Mouse (Mus musculus): ENCODE results near the gene Macf1.
"Not testable (repeated sequence)": the region's sequence is repeated elsewhere in the genome, so short reads cannot be mapped to it uniquely, and the experiment has no call there.

The Macf1 gene

DNA sequence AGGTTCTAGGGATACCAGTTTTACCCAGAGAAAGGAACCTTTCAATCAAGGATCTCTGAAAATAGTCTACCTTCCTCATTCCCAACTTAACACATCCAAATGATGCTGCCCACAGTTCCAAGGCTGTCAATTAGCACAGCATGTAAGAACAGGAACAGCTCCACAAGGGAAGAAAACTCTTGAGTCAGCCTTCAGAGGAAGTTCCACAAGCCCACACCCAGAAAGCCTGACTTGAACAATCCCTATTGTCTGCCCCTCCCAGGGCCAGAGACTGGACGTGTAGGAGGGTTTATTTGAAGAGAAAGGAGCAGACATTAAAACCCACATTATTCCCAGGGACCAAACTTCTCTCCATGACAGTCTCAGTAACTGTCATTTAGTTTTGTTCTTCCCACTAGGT lies 48.7 kb downstream of the Macf1 start:
- no peak for DNase-seq (ENCODE audit: low read depth, low spot score)

DNA sequence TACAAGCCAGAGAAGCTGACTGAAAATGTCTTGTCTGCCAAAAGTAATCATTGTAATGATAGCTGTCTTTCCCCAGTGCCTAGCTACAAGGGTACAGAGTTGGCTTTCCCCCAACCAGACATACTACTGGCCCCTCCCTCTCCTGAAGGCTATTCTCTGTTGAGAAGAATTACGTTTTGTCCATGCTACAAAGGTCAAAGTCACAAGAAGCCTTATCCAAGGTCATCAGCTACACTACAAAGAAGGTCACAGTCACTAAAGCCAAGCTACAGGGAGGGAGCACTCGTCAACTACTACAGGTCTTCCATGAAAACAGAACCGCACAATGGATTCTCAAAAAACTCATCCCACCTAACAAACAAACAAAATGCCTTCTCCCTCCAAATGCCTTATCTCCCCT lies 49.7 kb downstream of the Macf1 start:
- no peak for DNase-seq (ENCODE audit: low read depth, low spot score)

DNA sequence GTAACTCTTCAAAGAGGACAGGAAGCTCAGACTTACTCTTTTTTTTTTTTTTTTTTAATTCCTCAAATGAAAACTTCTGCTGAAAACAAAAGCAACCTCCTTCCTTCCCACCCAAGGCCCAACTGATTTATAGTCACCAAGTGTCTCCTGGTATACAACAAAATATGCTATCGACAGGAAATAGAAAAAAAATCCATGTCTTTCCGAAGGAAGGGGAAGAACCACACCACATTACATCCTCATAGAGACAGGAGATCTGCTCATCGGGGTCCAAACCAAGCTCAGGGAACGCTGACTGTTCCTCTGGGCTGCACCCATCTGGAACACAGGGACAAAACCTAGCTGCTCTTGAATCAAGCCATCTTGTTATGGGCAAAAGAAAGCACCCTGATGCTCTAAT lies 50.3 kb downstream of the Macf1 start:
- DNase-seq (ENCODE audit: low read depth, low spot score): no peak

DNA sequence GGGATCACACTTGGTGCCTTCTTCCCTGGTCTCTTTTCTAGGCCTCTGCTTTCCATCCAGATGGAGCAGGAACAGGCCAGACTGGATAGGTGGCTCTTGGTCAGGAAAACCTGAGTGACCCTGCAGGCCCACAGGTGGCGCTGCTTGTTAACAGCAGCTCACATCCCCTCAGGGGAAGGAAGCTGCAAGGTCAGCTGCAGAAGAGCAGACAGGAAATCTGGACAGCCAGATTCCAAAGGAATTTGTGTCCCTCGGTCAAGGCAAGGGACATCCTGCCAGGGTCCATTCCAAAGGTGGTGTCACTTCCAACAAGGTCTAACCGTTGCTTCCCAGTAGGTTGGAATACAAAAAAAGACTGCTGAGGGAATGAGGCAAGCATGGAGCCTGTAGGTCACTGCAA lies 50.8 kb downstream of the Macf1 start:
- DNase-seq (ENCODE audit: low read depth, low spot score): peak; percentile 61

DNA sequence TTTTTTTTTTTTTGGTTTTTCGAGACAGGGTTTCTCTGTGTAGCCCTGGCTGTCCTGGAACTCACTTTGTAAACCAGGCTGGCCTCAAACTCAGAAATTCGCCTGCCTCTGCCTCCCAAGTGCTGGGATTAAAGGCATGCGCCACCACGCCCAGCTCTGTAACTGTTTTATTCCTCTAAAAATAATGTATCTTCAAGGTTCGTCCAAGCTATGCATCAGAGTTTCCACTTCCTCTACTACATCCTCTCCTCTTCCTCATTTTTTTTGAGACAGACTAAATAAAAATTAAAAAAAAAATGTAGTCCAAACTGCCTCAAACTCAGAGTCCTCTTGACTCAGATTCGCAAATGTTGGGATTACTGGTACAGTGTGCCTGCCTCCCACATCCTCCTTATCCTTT lies 52.0 kb downstream of the Macf1 start:
- not testable (repeated sequence) for DNase-seq (ENCODE audit: low read depth, low spot score)

DNA sequence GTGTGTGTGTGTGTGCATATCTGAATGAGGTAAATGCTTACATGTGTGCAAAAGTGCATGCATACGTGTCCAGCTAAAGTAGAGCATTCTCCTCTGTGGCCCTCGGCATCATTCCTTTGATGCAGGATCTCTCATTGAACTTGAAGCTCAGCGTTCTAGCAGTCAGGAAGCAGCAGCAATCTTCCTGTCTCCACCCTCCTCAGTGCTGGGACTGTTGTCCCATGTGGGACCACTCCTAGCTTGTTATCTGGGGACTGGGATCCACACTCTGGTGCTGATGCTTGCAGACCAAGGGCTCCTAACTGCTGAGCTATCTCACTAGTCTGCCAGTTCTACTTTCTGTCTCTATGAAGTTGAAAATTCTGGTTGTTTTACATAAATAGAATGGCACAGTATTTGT lies 52.5 kb downstream of the Macf1 start:
- no peak for DNase-seq (ENCODE audit: low read depth, low spot score)

DNA sequence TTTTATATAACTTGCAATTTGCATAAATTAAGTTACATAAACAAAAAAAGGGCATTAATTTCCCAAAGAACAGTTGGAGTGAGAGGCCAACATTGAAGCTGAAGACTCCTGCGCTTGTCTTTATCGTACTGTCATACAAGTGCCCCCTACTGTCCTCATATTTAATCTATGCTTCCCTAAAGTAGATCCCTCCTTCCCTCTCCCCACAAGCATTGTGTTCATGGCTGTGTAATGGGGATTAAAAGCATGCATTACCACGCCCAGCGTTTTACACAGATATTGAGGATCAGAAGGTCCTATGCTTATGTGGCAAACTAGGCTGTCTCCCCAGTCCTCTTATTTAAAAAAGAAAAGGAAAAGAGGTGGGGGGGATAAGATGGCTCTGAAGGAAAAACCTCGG lies 56.5 kb downstream of the Macf1 start:
- no peak for DNase-seq (ENCODE audit: low read depth, low spot score)

DNA sequence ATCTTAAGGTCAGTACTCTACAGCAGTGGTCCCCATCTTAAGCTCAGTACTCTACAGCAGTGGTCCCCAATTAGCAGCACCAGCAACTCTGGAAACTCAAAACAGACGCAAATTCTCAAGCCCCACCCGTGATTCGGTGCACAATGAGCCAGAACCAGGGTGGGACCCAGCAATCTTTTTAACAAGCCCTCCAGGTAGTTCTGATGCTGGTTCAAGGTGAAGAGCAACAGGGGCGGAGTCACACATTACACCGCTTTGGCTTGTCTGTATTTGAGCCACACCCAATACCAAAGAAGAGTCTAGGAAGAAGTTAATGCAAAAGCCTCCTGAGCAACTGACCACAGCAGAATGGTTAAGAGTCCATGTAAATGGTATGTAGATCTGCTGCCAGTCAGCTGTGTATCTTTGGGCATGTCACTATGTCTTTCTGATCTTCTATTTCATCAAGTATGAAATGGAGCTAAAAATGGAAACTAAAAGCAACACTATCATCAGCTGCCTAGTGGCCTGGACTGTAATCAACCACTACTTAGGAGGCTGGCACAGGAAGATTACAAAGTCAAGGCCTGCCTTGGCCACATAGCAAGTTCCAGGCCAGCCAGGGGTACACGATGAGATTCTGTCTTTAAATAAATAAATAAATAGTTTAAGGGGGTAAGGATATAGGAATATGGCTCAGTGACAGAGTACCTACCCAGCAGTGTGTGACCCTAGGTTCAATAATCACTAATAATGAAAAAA lies 58.7 kb downstream of the Macf1 start:
- no peak for DNase-seq (ENCODE audit: low read depth, low spot score)

DNA sequence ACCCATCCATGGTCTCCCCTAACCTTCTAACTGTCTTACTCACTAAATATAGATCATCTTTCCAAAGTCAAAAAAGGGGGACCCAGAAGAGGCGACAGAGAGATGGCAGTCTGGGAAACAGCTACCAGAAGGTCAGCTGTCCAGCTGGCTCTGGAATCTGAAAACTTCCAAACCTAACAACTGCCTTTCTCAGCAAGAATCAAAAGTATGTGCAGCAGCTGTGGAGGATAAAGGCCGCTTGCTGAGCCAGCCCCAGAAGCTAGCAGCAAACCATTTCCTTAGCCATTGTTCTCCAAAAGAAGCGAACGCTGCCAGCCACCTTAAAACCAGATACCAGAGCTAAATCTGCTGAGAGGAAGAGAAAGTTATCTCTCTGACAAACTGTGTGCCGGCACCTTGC lies 59.7 kb downstream of the Macf1 start:
- DNase-seq (ENCODE audit: low read depth, low spot score): no peak

DNA sequence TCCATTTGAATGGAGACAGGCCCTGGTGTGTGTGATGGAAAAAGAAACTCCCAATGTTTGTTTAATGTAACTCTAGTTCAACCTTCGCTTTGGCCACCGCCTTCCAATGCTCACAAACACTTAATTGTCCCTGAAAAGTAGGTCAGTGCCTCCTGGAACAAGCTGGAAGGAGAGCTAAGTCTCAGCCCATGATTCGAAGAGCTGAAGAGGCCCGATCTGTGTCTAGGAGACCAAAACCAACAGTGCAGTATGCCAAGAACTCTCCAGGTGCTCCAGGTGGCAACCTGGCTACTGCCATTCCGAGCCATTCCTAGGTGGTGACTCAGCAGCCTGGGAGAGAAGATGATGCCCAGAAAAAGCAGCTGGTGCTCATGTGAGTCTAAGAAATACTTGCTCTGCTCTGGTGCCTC lies 60.4 kb downstream of the Macf1 start:
- no peak for DNase-seq (ENCODE audit: low read depth, low spot score)

DNA sequence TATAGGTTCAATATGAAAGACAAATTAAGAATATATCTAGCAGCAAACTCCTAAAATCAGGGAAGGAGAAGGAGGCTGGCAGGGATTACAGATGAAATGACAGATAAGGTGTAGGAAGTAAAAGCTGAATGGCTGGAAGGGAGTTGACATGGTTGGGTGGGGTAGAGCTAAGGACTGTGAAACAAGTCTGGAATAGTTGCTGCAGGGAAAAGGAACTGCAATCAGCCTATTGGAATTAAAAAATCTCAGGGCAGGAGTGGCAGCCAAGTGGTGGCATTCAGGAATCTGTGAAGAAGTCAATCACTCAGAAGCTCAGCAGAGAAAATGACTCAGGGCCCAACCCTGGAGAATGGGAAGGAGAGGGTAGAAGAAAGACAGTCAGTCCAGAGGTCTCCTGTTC lies 62.4 kb downstream of the Macf1 start:
- DNase-seq (ENCODE audit: low read depth, low spot score): no peak

DNA sequence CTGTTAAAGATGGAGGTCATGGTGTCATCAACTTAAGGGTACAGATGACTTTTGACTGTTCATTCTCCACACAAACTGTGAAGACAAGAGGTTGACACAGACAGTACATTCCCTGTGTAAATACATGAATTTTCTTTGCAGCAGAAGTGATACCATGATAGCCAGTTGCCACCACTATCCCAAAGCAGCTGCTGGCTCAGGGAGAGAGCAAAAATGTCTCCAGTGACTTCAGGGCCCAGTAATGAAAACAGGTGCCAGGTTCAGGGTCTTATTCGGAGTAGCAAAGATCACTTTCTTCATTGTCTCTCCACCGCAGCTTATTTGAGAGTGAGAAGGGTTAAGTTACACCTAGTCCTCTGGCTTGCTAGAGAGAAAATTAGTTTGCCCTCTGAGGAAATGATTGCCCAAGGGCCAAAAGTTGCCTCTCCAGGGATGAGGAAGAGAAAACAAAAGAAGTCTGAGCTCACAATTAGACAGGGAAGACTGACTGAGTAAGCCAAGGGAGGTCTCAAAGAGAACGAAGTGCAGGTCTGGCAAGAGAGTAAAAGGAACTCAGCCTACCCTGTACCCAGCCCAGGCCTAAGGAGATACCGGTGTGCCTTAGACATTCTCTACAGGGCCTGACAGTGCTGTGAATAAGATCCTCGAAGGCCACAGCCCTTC lies 66.3 kb downstream of the Macf1 start:
- DNase-seq (ENCODE audit: low read depth, low spot score): no peak

DNA sequence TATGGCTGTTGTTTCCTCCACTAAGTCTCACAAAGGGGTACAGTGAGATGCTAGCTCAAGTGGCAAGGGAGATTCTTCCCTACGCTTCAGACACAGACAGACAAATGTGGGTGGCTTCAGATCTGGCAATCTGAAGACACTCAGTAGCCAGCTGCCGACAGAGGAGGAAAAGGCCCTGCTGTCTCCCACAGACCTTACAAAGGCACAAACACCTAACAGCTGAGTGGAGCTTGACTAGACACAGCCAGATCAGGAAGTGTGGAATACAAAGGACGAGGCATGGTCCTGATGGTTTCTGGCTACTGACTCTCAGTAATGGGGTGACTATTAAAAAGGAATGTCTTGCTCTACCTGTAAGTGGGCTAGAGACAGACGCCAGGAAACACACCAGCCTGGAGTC lies 67.2 kb downstream of the Macf1 start:
- DNase-seq (ENCODE audit: low read depth, low spot score): no peak

DNA sequence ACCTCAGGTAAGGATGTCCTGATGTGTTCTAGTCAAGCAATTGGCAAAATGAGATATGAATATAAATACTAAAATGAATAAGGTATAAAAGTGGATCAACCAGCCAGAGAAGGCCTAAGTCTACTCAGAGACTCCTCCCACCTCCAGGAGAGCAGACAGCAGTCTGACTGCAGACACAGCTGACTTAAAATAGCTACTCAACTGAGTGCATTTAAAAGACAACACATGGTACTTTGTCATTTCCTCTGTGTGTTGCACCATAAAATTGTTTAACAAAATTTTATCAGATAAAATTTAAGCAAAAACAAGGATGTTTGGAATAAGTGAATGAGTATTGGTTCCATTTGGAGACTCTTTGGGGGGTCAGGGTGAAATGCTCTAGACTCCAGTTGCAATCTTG lies 67.7 kb downstream of the Macf1 start:
- DNase-seq (ENCODE audit: low read depth, low spot score): peak; percentile 56

DNA sequence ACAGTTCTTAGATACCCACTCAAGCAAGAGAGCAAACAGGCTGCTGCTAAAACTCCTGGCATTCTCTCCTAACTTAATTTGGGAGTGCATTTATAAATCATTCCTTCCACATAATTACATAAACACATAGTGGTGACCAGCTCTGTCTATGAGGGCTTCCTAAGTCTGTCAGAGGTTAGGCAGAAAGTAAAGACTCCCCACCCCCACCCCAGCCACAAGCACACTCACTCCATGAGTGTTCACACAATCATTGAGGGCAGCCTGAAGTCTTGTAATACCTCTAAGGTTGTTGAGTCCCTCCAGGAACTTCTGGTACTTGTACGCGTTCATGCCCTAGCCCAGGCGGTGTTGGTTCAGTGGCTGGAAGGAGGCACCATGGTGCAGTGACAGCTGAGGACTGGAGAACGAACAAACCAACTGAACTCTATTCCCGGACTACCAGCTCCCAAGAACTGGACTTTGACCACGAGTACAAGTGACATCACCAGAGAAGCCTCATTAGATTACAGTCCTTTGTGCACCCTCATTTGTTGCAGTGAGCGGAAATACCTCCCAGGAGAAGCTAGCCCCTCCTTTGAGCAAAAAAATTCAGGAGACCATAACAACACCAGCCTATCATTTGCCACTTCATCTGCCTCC lies 70.7 kb downstream of the Macf1 start:
- DNase-seq (ENCODE audit: low read depth, low spot score): no peak

DNA sequence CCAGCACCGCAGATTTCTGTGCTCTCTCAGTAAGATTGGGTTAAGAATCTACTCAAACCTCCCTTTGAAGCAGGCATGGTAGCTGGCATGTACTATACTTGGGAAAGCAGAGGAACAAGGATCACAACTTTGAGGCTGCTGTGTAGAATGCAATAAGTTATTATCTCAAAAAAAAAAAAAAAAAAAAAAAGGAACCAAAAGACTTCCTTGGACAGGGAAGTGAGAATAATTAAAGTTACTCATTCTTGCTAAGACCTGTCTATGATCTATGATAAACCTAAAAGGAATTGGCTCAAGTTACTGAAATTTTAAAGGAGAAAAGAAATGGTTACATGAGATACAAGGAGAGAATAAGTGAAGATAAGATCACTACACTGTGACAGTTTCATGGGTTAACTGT lies 72.2 kb downstream of the Macf1 start:
- DNase-seq (ENCODE audit: low read depth, low spot score): peak; percentile 33

DNA sequence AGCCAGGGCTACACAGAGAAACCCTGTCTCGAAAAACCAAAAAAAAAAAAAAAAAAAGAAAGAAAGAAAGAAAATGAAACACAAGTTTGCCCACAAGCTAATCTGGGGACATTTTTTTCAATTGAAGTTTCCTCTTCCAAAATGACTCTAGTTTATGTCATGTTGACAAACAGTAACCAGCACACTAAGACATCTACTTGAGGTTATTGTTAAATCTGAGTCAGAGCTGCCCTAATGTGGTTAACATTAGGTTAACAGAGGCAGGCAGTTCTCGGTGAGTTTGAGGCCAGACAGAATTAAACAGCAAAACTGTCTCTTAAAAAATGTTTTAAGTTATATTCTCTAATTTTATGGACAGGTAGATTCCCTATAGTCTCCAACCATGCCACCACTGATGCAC lies 72.9 kb downstream of the Macf1 start:
- DNase-seq (ENCODE audit: low read depth, low spot score): peak; percentile 55

DNA sequence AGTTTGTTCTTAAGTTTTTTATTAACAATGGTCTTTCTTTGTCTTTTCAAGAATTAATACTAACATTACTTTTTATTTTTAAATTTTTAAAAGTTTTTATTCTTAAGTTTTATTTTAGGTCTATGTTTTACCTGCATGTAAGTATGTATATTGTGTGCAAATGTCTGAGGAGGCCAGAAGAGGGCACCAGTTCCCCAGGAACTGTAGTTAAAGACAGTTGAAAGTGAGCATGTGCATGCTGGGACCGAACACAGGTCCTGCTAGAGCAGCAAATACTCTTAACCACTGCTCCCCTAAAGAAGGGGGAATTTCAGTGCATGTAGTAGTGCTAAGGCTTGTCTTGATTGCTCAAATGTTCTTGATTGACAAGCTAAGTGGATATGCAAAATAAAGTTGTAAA lies 77.0 kb downstream of the Macf1 start:
- DNase-seq (ENCODE audit: low read depth, low spot score): peak; percentile 59

DNA sequence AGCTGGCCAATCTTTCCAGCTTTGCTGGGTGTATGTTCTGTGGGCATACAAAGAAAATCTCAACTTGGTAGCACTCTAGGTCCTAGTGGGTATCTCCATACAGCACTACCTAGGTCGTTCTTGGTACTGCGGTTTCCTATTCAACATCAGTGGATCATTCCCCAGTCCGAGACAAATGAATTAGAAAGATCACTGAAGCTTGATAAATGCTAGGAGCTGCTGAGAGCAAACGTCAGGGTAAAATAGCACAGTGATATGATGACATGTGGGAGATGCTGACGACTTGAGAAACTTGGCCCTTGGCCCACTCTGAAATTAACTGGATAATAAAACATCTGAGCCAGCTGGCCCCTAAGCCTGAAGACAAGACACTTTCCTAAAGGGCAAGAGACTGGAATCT lies 78.2 kb downstream of the Macf1 start:
- DNase-seq (ENCODE audit: low read depth, low spot score): no peak

DNA sequence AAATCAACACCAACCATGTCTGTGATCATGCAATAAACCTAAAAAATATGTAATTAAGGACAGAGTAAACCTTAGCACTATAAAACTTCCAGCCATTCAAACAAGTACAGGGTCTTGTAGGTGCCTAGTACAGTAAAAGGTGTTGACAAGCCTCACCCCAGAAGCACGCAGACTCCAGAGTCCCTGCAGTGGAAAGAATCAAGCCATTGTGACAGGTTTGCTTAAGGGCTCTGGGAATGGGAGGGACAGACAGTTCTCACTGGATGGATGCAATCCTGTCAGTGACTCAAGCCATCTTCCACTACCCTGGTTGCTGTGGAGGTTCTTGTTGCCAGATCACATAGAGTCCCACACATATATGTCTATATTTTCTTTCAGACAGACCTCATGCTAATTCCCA lies 78.9 kb downstream of the Macf1 start:
- no peak for DNase-seq (ENCODE audit: low read depth, low spot score)

DNA sequence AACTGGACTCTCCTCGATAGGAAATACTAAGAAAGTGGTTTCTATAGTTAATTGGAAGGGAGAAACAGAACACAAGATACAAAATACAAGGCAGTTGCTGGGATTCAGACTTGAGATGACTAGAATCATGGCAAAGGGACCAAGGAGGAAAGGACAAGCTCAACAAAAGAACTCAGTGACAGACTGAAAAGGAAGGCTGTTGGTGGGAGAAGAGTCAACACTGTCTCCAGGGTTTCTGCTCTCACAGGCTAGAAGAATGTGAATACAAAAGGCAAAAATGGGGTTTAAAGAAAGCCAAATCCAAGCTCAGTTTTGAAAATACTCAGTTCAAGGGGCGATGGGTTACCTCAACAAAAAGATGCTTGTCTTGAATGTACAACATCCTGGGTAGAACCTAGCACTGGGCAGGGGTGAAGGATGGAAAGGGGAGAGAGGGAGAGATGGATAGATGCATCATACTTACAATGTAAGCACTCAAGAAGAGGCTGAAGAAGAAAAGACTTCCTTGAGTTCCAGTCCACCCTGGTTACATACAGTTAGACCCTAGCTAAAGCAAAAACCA lies 81.4 kb downstream of the Macf1 start:
- no peak for DNase-seq (ENCODE audit: low read depth, low spot score)

DNA sequence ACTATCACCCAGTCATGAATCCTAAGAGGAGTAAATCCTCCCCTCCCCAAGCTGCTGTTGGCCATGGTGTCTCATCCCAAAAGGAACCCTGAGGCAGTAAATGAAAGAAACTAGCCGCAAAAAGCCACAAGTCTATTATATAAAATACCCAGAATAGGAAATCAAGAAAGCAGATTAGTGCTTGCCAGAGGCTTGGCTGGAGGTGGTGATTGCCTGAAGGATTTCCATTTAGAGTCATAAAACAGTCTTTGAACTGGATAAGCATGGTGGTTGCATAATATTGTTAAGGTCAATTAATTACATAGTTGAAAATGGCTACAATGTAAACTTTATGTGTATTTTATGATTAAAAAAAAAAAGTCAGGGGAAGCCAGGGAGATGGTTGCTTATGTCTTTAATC lies 83.1 kb downstream of the Macf1 start:
- DNase-seq (ENCODE audit: low read depth, low spot score): no peak

Measured in A20 (cell line).